Mouse (Mus musculus) midbrain, embryonic 16.5 days (tissue): ENCODE data around the gene Kctd3. TPM values are rescaled to one million over a fixed set of nuclear protein-coding genes. Genes with fewer than 3 reads are reported as not detected.
A peak's percentile ranks its signal among the peaks of the same experiment; 100 is the strongest.

Experiments
- ATAC-seq: fragments of 200-750 bp; cut with Nextera tagmentation; 2 replicates; pipeline ENCODE4 v1.8.0; 2017; ENCODE audit warnings: moderate TSS enrichment
- H3K27ac ChIP-seq: fragments of 300-500 bp; sonication (generic); 2 replicates; pipeline ENCODE4 v1.5.1; 2014; ENCODE audit warnings: mild to moderate bottlenecking, low read length, mixed read lengths
- H3K27me3 ChIP-seq: fragments of 300-500 bp; sonication (generic); 2 replicates; pipeline ENCODE4 v1.6.1; 2014; ENCODE audit warnings: low read depth, low read length, mixed read lengths; ENCODE audit not compliant: control insufficient read depth, insufficient read depth
- H3K36me3 ChIP-seq: fragments of 300-500 bp; sonication (generic); 2 replicates; pipeline ENCODE4 v1.6.1; 2014; ENCODE audit warnings: mild to moderate bottlenecking, low read length, moderate library complexity, mixed read lengths; ENCODE audit not compliant: control insufficient read depth, insufficient read depth
- H3K4me1 ChIP-seq: fragments of 300-500 bp; sonication (generic); 2 replicates; pipeline ENCODE4 v1.6.1; 2014; ENCODE audit warnings: mild to moderate bottlenecking, low read length, mixed read lengths; ENCODE audit not compliant: control insufficient read depth, insufficient read depth
- H3K4me2 ChIP-seq: fragments of 300-500 bp; sonication (generic); 2 replicates; pipeline ENCODE4 v1.6.1; 2014; ENCODE audit warnings: mild to moderate bottlenecking, low read length, mixed read lengths
- H3K4me3 ChIP-seq: fragments of 300-500 bp; sonication (generic); 2 replicates; pipeline ENCODE4 v1.5.1; 2014; ENCODE audit warnings: low read depth, mild to moderate bottlenecking, low read length, moderate library complexity, mixed read lengths
- H3K9ac ChIP-seq: fragments of 300-500 bp; sonication (generic); 2 replicates; pipeline ENCODE4 v1.6.1; 2014; ENCODE audit warnings: low read depth, low read length, mixed read lengths
- H3K9me3 ChIP-seq: fragments of 300-500 bp; sonication (generic); replicated peaks from 2 replicates; pipeline ENCODE4 v1.6.1; 2014; ENCODE audit warnings: mild to moderate bottlenecking, low read length, mixed read lengths; ENCODE audit not compliant: control insufficient read depth, poor library complexity, severe bottlenecking
- WGBS: fragments of 180-500 bp; shearing (Covaris S2); extraction: QIAGEN DNeasy Blood & Tissue Kit; methylation state at CpG from one replicate; pipeline ENCODE4 v1.1.7; 2014; 5-methylcytosine and 5-hydroxymethylcytosine counted together
- polyA plus RNA-seq: library from polyadenylated mRNA; unstranded; fragments of >200 nt; fragmentation: Nextera tagmentation; extraction: Ambion mirVana; gene quantifications from 2 replicates; pipeline ENCODE4 v1.2.1, GENCODE M21; 2015

Gene Kctd3
- polyA plus RNA-seq, 1 experiment from 2014 or later = 49.6 TPM

GRCm38 (mm10) chr1:188948276-188948675 is 59.4 kb downstream of the Kctd3 start:
- Histone ChIP-seq H3K27ac (no peak overlapping the region), H3K9ac (no peak overlapping the region), H3K4me1 (no peaks in the 10 kb centered on the region), H3K4me3 (no peak overlapping the region), H3K27me3 (no peaks in the 10 kb centered on the region), H3K9me3 (no peaks in the 10 kb centered on the region), H3K36me3 (no peaks in the 10 kb centered on the region), H3K4me2 (no peak overlapping the region)
- peak; percentile 60; the same call in 1 of the 2 replicates for ATAC-seq
- 59% methylated on average over 9 of the region's 9 CpGs for WGBS

DNA sequence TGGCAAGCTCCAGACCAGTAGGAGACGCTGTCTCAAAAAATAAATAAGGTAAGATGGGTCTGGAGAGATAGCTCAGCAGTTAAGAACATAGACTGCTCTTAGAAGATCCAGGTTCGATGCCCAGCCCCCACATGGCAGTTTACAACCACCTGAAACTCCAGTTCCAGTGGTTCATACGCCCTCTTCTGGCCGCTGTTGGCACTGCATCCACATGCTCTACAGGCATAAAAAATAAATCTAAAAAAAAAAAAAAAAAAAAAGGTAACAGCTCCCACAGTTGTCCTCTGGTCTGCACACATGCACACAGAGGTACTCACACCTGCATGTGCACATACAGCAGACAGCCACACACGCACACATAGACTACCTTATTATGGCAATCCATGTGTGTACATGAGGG is 59.8 kb downstream of the Kctd3 start:
- Histone ChIP-seq H3K4me1 (no peaks in the 10 kb centered on the region), H3K9ac (no peak overlapping the region), H3K4me2 (no peak overlapping the region), H3K9me3 (no peaks in the 10 kb centered on the region), H3K36me3 (no peaks in the 10 kb centered on the region), H3K4me3 (no peak overlapping the region), H3K27ac (no peak overlapping the region), H3K27me3 (no peaks in the 10 kb centered on the region)
- 58% methylated on average over 5 of the region's 5 CpGs for WGBS
- ATAC-seq = no peak

GRCm38 (mm10) chr1:188946849-188947248 is 60.8 kb downstream of the Kctd3 start:
- 92% methylated on average over 11 of the region's 11 CpGs for WGBS
- no peak overlapping the region for H3K27ac ChIP-seq
- no peaks in the 10 kb centered on the region for H3K27me3 ChIP-seq
- no peak for ATAC-seq
- H3K4me1 ChIP-seq = no peaks in the 10 kb centered on the region
- no peaks in the 10 kb centered on the region for H3K9me3 ChIP-seq
- no peak overlapping the region for H3K4me3 ChIP-seq
- no peaks in the 10 kb centered on the region for H3K36me3 ChIP-seq
- H3K9ac ChIP-seq = no peak overlapping the region
- H3K4me2 ChIP-seq = no peak overlapping the region

DNA sequence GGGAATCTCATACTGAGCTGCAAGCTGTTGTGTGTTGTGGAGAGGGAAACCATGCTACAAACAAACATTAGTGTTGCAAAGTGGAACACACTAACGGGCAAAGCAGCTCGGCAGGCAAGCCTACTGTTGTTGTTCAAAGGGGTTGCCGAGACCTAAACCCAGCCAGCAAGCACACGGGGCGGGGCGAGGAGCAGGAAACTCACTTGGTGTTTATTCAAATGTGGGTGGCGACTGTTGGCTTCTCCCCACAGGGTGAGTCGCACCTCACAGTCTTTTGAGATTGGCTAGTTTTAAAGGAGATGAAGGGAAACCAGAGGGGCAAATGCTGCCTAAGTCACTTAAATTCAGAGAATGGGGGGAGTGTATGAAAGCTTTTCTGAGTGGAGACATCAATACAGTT is 62.3 kb downstream of the Kctd3 start:
- no peak overlapping the region for H3K9ac ChIP-seq
- H3K27me3 ChIP-seq = no peaks in the 10 kb centered on the region
- no peak for ATAC-seq
- no peak overlapping the region for H3K4me2 ChIP-seq
- no peak overlapping the region for H3K27ac ChIP-seq
- no peaks in the 10 kb centered on the region for H3K4me1 ChIP-seq
- H3K9me3 ChIP-seq = no peaks in the 10 kb centered on the region
- H3K4me3 ChIP-seq = no peak overlapping the region
- 50% methylated on average over 8 of the region's 8 CpGs for WGBS
- H3K36me3 ChIP-seq = no peaks in the 10 kb centered on the region

DNA sequence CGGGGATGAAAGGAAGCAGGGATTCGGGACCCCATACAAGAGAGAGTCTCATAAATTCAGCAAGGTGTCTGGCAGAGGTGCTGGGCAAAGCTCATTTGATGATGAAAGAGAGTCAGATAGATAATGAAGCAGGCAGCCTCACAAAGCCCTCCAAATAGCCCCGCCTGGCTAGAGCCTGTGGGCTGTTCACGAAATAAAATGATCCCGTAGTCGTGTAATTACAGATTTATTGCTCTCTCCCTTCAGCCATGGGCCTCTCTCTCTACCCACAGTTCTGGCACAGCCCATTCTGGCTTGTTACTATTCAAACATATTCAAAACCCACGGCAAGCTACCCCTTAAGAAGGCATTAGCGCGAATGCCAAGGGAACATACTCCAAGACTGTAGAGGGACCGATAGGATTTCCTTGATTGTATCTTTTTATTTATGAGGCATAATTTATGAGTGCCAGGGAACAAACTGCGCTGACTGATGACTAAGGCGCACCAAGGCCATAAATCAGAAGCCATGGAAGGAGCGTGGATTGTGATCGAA is 70.3 kb downstream of the Kctd3 start:
- no peak overlapping the region for H3K9ac ChIP-seq
- H3K36me3 ChIP-seq = no peaks in the 10 kb centered on the region
- H3K27ac ChIP-seq = no peak overlapping the region
- no peaks in the 10 kb centered on the region for H3K27me3 ChIP-seq
- 71% methylated on average over 14 of the region's 14 CpGs for WGBS
- no peak overlapping the region for H3K4me2 ChIP-seq
- no peak overlapping the region for H3K4me3 ChIP-seq
- H3K4me1 ChIP-seq = no peaks in the 10 kb centered on the region
- no peaks in the 10 kb centered on the region for H3K9me3 ChIP-seq
- ATAC-seq = no peak
